Mouse (Mus musculus) myocyte (in vitro differentiated cells): ENCODE results near the gene Pnpla5.

Experiments used
- E2F4 ChIP-seq: IDR thresholded peaks from one replicate; pipeline ENCODE4 v1.6.1; 2011; ENCODE audit warnings: mild to moderate bottlenecking, control low read depth, moderate library complexity; ENCODE audit not compliant: insufficient read depth
- POLR2A ChIP-seq: IDR thresholded peaks from one replicate; pipeline ENCODE4 v1.6.1; 2011; ENCODE audit warnings: low read depth, mild to moderate bottlenecking, control low read depth, moderate library complexity; ENCODE audit not compliant: insufficient read length
- POLR2AphosphoS2 ChIP-seq: IDR thresholded peaks from one replicate; pipeline ENCODE4 v1.6.1; 2011; ENCODE audit warnings: low read depth, control low read depth; ENCODE audit not compliant: insufficient read length
- SRF ChIP-seq: IDR thresholded peaks from one replicate; pipeline ENCODE4 v1.6.1; 2011; ENCODE audit warnings: low read depth; ENCODE audit not compliant: control insufficient read depth, insufficient read length
- TCF12 ChIP-seq: IDR thresholded peaks from one replicate; pipeline ENCODE4 v1.6.1; 2011; ENCODE audit warnings: mild to moderate bottlenecking, control low read depth; ENCODE audit not compliant: poor library complexity, insufficient read depth, severe bottlenecking

DNA sequence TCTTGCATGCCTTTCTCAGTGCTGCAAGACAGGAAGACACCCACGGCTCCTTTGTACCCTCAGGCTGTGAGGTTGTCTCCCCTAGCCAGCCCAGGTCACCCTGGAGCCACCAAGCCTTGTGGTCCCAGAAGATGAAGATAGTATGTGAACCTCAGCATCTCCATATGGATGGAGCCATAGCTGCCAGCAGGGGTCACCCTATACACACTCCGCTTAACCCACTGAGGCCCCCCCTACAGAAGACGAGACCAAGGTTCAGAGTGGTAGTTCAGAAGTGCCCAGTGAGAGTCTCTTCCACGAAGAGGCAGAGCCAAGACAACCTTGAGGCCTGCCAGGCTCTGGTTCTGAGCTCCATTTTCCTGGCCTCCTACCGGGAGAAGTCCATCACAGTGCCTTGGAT lies 7.2 kb downstream of the Pnpla5 start:
- TF ChIP-seq POLR2A (no peak), E2F4 (no peak), TCF12 (no peak), POLR2AphosphoS2 (no peak), SRF (no peak)
